10 mouse cellular contexts compared by ENCODE assay signal in genomic region chr2:152427493-152427892, GRCm38 (mm10). TPM values are rescaled to one million over a fixed set of nuclear protein-coding genes. Genes with fewer than 3 reads are reported as not detected.
DNase-seq lines count a peak whose midpoint lies in the region; ATAC-seq lines count a peak whose summit lies in the region.
"Had no signal": no experiment of that assay in that cellular context is flagged by ENCODE, and none has a peak within 500 bp of the region (broad histone marks: within the 10 kb centered on the region; RNA-seq: fewer than 3 reads in every experiment).

No protein-coding gene starts in this region.

- H3K4me1 ChIP-seq in heart, embryonic 15.5 days (replicated peaks), result peaks cover 9% of the 10 kb centered on the region
- peaks cover 12% of the 10 kb centered on the region for H3K4me1 ChIP-seq in forebrain, embryonic 10.5 days
- peaks cover 8% of the 10 kb centered on the region; the same call in 1 of the 2 replicates for H3K4me1 ChIP-seq in limb, embryonic 15.5 days
- H3K4me1 ChIP-seq: liver, embryonic 13.5 days had no signal

- 0 out of 2 replicates have a peak overlapping the region, but pooled peaks have one; percentile 8 for H3K9ac ChIP-seq in heart, embryonic 15.5 days
- no peak overlapping the region for H3K9ac ChIP-seq in limb, embryonic 15.5 days
- H3K9ac ChIP-seq: liver, embryonic 13.5 days had no signal

- no peaks in the 10 kb centered on the region for H3K27me3 ChIP-seq in heart, embryonic 15.5 days
- no peaks in the 10 kb centered on the region for H3K27me3 ChIP-seq in forebrain, embryonic 10.5 days (ENCODE audit: poor library complexity, severe bottlenecking)
- no peaks in the 10 kb centered on the region for H3K27me3 ChIP-seq in limb, embryonic 15.5 days
- H3K27me3 ChIP-seq: liver, embryonic 13.5 days had no signal

- DNase-seq in heart, postnatal 10 days, result no peak
- peak; percentile 39 for DNase-seq in MN1 (ENCODE audit: low spot score)
- DNase-seq in forebrain, embryonic 10.5 days (ENCODE audit: extremely low spot score, low spot score), result no peak
- no peak for DNase-seq in cerebellum, postnatal 4 days (ENCODE audit: low spot score in 2 of 2)
- DNase-seq in gastrocnemius, adult 8-10 months (ENCODE audit: low spot score in 2 of 2), result no peak
- DNase-seq: liver, embryonic 13.5 days had no signal

- ATAC-seq in heart, embryonic 15.5 days (replicated peaks; ENCODE audit: insufficient number of reproducible peaks, insufficient read depth, low FRiP score, low read depth), result no peak
- ATAC-seq in limb, embryonic 15.5 days (ENCODE audit: insufficient number of reproducible peaks, low FRiP score, low TSS enrichment, low read depth), result no peak
- ATAC-seq in megakaryocyte, adult 5-6 weeks (ENCODE audit: poor library complexity, severe bottlenecking), result no peak

- H3K36me3 ChIP-seq in heart, embryonic 15.5 days, result no peaks in the 10 kb centered on the region
- no peaks in the 10 kb centered on the region for H3K36me3 ChIP-seq in forebrain, embryonic 10.5 days (replicated peaks)
- no peaks in the 10 kb centered on the region for H3K36me3 ChIP-seq in limb, embryonic 15.5 days
- H3K36me3 ChIP-seq: liver, embryonic 13.5 days had no signal

- peak overlapping the region; percentile 52 for H3K4me2 ChIP-seq in heart, embryonic 15.5 days
- H3K4me2 ChIP-seq in limb, embryonic 15.5 days, result peak overlapping the region; percentile 30; the same call in 1 of the 2 replicates
- H3K4me2 ChIP-seq: liver, embryonic 13.5 days had no signal

- no peak overlapping the region for H3K27ac ChIP-seq in heart, embryonic 15.5 days
- peak overlapping the region; percentile 63; the same call in 1 of the 2 replicates for H3K27ac ChIP-seq in forebrain, embryonic 10.5 days
- no peak overlapping the region for H3K27ac ChIP-seq in limb, embryonic 15.5 days
- H3K27ac ChIP-seq: liver, embryonic 13.5 days had no signal

- H3K4me3 ChIP-seq in heart, embryonic 15.5 days, result peak overlapping the region; percentile 6; the same call in 1 of the 2 replicates
- peak overlapping the region; percentile 39 for H3K4me3 ChIP-seq in forebrain, embryonic 10.5 days
- no peak overlapping the region for H3K4me3 ChIP-seq in limb, embryonic 15.5 days
- H3K4me3 ChIP-seq: erythroblast, embryonic 14.5 days; liver, embryonic 13.5 days had no signal

- WGBS in heart, embryonic 15.5 days, result 15% methylated on average over 12 of the region's 12 CpGs
- WGBS in forebrain, embryonic 10.5 days, result 8% methylated on average over 12 of the region's 12 CpGs
- 7% methylated on average over 12 of the region's 12 CpGs for WGBS in limb, embryonic 15.5 days

- intact Hi-C loops in heart, postnatal 10 days (cut with DNase I), result no loop called here

- H3K9me3 ChIP-seq in heart, embryonic 15.5 days (replicated peaks), result no peaks in the 10 kb centered on the region
- no peaks in the 10 kb centered on the region for H3K9me3 ChIP-seq in forebrain, embryonic 10.5 days
- no peaks in the 10 kb centered on the region for H3K9me3 ChIP-seq in limb, embryonic 15.5 days
- H3K9me3 ChIP-seq: liver, embryonic 13.5 days had no signal

RNA-seq across cellular contexts. Expression of gene 6820408C15Rik, which starts 12.1 kb away (rescaled TPM):
- polyA plus RNA-seq in heart, embryonic 15.5 days (2015; fragmentation: Nextera tagmentation; extraction: Ambion mirVana), result 2.0 and 2.4 TPM in 2 replicates
- total RNA-seq in heart, postnatal 10 days (2021), result 1 to 10 TPM; 3.7 to 4.3 TPM
- polyA plus RNA-seq in forebrain, embryonic 10.5 days (2016; fragmentation: Nextera tagmentation; extraction: Ambion mirVana), result 0.76 and 1.0 TPM in 2 replicates
- 0.10 TPM in 1 of 2 replicates, not detected in the other for polyA plus RNA-seq in limb, embryonic 15.5 days (2015; fragmentation: Nextera tagmentation; extraction: Ambion mirVana)
- total RNA-seq in megakaryocyte, adult 5-6 weeks (2015), result not detected in 2 replicates
- not detected in 2 replicates for total RNA-seq in megakaryocyte, adult 5-6 weeks (2017)
- not detected for total RNA-seq in gastrocnemius, adult 8-10 months (2022)
- polyA plus RNA-seq: erythroblast, embryonic 14.5 days had no signal

RNA-seq across cellular contexts. Expression of gene Zcchc3, which starts 12.7 kb away (rescaled TPM):
- 30.8 and 31.7 TPM in 2 replicates for polyA plus RNA-seq in heart, embryonic 15.5 days (2015; fragmentation: Nextera tagmentation; extraction: Ambion mirVana)
- total RNA-seq in heart, postnatal 10 days (2021), result 10 to 100 TPM; 18.0 to 18.1 TPM
- 46.5 and 50.0 TPM in 2 replicates for polyA plus RNA-seq in forebrain, embryonic 10.5 days (2016; fragmentation: Nextera tagmentation; extraction: Ambion mirVana)
- 28.5 and 35.0 TPM in 2 replicates for polyA plus RNA-seq in limb, embryonic 15.5 days (2015; fragmentation: Nextera tagmentation; extraction: Ambion mirVana)
- 0.98 and 1.9 TPM in 2 replicates for total RNA-seq in megakaryocyte, adult 5-6 weeks (2015)
- 2.1 and 2.6 TPM in 2 replicates for total RNA-seq in megakaryocyte, adult 5-6 weeks (2017)
- under 1 TPM; 0.46 to 0.88 (median 0.84) TPM for total RNA-seq in gastrocnemius, adult 8-10 months (2022)

RNA-seq across cellular contexts. Expression of gene Sox12, which starts 29.6 kb away (rescaled TPM):
- polyA plus RNA-seq in heart, embryonic 15.5 days (2015; fragmentation: Nextera tagmentation; extraction: Ambion mirVana), result 6.5 and 7.0 TPM in 2 replicates
- total RNA-seq in heart, postnatal 10 days (2021), result 10 to 100 TPM; 26.3 to 37.8 TPM
- 9.3 and 9.5 TPM in 2 replicates for polyA plus RNA-seq in forebrain, embryonic 10.5 days (2016; fragmentation: Nextera tagmentation; extraction: Ambion mirVana)
- polyA plus RNA-seq in limb, embryonic 15.5 days (2015; fragmentation: Nextera tagmentation; extraction: Ambion mirVana), result 5.2 and 6.6 TPM in 2 replicates
- total RNA-seq in megakaryocyte, adult 5-6 weeks (2015), result 0.27 and 0.60 TPM in 2 replicates
- 0.12 and 0.15 TPM in 2 replicates for total RNA-seq in megakaryocyte, adult 5-6 weeks (2017)
- total RNA-seq in gastrocnemius, adult 8-10 months (2022), result under 1 TPM; 0.34 to 0.58 (median 0.49) TPM

RNA-seq across cellular contexts. Expression of gene Defb23, which starts 36.9 kb away (rescaled TPM):
- not detected in 2 replicates for polyA plus RNA-seq in heart, embryonic 15.5 days (2015; fragmentation: Nextera tagmentation; extraction: Ambion mirVana)
- not detected for total RNA-seq in heart, postnatal 10 days (2021)
- not detected in 2 replicates for polyA plus RNA-seq in forebrain, embryonic 10.5 days (2016; fragmentation: Nextera tagmentation; extraction: Ambion mirVana)
- polyA plus RNA-seq in limb, embryonic 15.5 days (2015; fragmentation: Nextera tagmentation; extraction: Ambion mirVana), result not detected in 2 replicates
- total RNA-seq in megakaryocyte, adult 5-6 weeks (2015), result not detected in 2 replicates
- not detected in 2 replicates for total RNA-seq in megakaryocyte, adult 5-6 weeks (2017)
- total RNA-seq in gastrocnemius, adult 8-10 months (2022), result not detected
- polyA plus RNA-seq: erythroblast, embryonic 14.5 days; liver, embryonic 13.5 days had no signal

RNA-seq across cellular contexts. Expression of gene Defb20, which starts 49.4 kb away (rescaled TPM):
- not detected in 2 replicates for polyA plus RNA-seq in heart, embryonic 15.5 days (2015; fragmentation: Nextera tagmentation; extraction: Ambion mirVana)
- not detected for total RNA-seq in heart, postnatal 10 days (2021)
- polyA plus RNA-seq in forebrain, embryonic 10.5 days (2016; fragmentation: Nextera tagmentation; extraction: Ambion mirVana), result not detected in 2 replicates
- polyA plus RNA-seq in limb, embryonic 15.5 days (2015; fragmentation: Nextera tagmentation; extraction: Ambion mirVana), result not detected in 2 replicates
- not detected in 2 replicates for total RNA-seq in megakaryocyte, adult 5-6 weeks (2015)
- total RNA-seq in megakaryocyte, adult 5-6 weeks (2017), result not detected in 2 replicates
- total RNA-seq in gastrocnemius, adult 8-10 months (2022), result not detected
- polyA plus RNA-seq: erythroblast, embryonic 14.5 days; liver, embryonic 13.5 days had no signal

Comparison
In these comparisons a context has a peak if more than half of its experiments do, and no peak if none do; other contexts are left out.
1. RNA of gene Zcchc3, which starts 12.7 kb away (total RNA-seq): 18.0 to 18.1 TPM in heart, postnatal 10 days; 0.98 to 2.6 TPM in megakaryocyte, adult 5-6 weeks and 0.46 to 0.88 TPM in gastrocnemius, adult 8-10 months; every median in the first group is over 4 times any median in the second.
2. RNA of gene Sox12, which starts 29.6 kb away (total RNA-seq): 26.3 to 37.8 TPM in heart, postnatal 10 days; 0.12 to 0.60 TPM in megakaryocyte, adult 5-6 weeks and 0.34 to 0.58 TPM in gastrocnemius, adult 8-10 months; every median in the first group is over 10 times any median in the second.